Mouse (Mus musculus): Measurements from ENCODE around the gene AI854703.

AI854703 gene

DNA sequence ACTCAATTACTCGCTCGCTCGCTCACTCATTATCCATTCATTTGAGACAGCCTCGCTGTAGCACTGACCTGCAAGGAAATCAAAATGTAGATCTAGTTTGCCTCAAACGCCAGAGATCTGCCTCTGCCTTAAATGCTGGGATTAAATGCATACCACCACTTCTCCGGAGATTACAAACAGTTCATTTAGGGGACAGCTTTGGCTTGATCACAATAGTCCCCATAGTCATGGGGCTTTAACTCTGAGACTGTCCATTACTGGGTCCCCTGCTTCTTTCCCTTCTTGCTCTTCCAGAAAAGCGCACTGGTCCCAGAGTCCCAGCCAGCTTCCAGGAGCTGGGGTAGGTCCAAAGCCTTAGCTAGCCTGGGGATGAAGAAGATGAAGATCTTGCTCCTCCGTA, at the start of gene AI854703:
TSS of gene AI854703 (plus strand) at position 301 of the 400 bp plus-strand sequence.
- DNase-seq: no peak

DNA sequence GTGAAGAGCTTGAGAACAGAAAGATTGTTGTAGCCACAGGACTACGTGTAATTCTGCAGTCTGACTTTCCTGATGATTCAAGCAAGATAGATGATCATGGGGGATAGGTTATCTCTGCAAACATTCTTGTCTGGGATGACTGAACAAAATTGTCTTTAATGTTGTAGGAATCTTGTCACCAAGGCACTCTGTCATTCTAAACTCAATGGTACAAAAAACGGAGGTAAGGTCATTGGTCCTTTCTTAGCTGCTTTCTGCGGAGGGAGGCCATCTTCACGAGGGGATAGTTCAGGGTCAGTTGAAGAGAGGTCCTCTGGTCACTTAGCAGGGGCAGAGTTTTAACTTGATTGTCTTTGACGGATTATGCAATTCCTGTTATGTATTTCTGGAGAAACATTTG, 47.8 kb upstream of the AI854703 start:
- no peak for DNase-seq

GRCm38 (mm10) chr6:48579215-48579648, 47.3 kb upstream of the AI854703 start:
- DNase-seq: no peak

- no peak for DNase-seq
Observed at GRCm38 (mm10) chr6:48581257-48581656, 45.3 kb upstream of the AI854703 start.

DNA sequence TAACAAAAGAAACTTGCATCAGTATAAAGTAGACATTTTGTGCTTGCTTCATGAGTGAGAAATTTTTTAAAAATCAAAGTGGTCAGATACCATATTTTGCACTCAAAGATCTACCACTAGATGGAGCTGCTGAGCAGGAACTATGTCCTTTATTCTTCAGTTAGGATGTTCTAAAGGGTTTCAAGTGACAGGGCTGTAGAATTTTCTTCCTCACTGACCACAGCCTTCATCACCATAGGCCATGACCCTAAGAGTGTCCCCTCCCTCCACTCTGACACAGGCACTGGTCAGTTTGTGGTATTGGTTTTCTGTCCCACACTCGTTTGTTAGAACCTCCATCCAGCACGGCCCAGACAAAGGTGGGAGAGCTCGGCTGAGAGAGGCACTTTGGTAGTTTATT, 44.5 kb upstream of the AI854703 start:
- no peak for DNase-seq

DNA sequence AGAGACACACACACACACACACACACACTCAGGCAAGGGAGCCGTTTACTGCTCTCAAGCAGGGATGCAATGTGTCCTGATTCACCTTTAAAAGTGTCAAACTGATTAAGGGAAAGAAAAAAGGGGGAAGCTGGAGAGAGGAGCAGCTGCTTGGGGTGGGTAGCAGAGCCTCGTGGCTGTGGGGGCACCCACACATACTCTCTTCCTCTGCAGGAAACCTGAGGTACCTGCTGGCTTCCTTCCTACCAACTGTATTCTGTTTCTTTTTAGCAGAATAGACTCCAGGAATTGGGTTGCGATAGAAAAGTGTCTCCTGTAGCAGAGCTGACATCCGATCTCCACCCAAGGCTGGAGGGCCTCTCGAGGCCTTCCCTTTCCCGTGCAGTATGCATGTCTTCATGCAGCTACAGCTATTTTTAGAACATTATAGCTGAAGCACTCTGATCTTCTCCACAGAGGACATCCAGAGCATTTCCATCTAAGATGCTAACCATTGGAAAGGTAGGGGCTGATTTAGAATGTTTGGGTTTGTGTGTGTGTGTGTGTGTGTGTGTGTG, 37.3 kb upstream of the AI854703 start, which contains the start of gene Gm45021:
TSS of gene Gm45021 (plus strand) at position 417 of the 557 bp plus-strand sequence.
- DNase-seq: no peak

DNA sequence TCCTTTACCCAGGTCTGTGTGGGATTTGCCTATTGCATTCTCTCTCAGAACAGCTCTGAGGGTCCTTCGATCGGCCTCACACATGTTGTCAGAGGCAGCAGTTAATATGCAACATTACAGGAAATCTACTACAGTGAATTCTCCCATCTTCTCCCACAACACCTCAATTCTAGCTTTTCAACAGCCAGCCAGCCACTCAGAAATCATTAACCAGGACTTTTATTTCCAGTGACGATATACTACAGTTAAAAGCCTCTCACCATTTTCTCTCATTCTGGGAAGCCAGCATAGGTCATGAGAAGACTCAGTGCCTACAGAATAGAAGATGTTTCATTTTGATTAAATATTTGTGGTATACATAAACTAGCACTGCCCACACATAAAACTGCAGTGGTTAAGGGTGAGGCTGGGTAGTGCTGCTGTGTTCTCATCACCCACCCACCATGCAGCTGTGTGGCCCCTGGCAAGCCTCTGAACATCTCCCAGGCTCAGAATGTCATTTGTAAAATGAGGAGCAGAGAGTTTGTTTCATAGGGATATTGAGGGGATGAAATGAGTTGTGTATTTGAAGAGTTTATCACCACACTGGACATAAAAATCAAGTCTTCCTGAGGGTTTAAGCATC, 35.2 kb upstream of the AI854703 start:
- DNase-seq: no peak

DNA sequence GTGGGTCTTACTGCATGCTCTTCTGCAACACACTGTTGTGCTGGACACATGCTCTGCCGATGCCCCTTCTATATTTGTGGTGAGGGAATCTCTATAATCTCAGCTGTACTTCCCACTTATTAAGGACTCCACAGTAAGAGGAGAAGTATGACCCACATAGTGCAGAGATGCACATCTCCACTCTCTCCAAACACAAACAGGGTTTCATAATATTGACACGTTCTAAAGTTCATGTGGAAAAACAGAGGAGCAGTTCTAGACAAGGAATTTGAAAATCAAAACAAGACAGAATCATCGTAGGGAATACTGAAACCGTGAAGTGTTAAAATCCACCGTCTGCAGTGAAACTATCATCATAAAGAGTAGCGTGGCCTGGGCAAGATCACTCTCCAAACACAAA, 34.7 kb upstream of the AI854703 start:
- no peak for DNase-seq

DNA sequence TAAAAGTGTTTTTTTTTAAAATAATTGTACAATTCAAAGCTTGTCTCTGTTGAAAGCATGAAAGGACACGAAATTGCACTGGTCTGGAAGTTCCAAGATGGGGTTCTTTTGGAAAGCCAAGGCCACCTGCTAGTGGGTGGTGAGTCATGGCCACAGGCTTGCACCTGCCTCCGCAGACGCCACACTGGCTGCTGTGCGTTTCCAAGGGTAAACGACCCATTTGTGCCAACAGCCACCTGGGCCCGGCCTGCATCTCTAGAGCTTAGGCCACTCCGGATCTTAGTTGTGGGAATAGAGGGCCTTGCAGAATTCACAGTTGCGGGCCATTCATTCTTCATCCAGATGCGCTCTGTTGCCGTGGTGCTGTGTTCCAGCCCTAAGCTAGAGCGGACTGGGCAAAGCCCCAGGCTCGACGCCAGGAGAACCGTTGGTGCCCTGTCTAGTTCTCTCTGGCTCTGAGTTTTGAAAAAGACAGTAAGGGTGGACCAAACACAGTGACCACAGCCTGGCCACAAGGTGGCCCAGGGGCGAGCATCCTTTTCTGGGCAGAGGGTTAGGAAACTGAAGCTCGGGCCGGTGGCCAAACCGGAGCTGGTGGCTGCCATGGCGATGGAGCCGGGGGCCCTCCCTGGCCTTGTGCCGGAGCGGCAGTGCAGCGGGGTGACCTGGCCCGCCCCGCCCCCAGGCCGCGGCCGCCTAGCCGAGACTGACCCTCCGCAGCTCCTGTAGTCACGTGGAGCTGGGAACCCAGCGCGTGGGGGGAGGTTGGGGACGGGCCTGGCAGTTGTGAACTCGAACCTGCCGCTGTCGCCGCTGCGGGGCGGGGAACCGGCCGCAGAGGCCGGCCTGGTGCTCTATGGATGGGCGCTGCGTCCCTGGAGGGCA, 33.2 kb upstream of the AI854703 start, which contains the start of the genes Repin1 and Gm44965:
TSS of gene Repin1 (plus strand) at position 726 of the 885 bp plus-strand sequence.
TSS of gene Gm44965 (plus strand) at position 784 of the 885 bp plus-strand sequence.
- DNase-seq: peak; percentile 70 to 76

GRCm38 (mm10) chr6:48594043-48594738, 32.4 kb upstream of the AI854703 start:
- DNase-seq: no peak

GRCm38 (mm10) chr6:48595278-48595677, 31.3 kb upstream of the AI854703 start:
- no peak for DNase-seq

DNA sequence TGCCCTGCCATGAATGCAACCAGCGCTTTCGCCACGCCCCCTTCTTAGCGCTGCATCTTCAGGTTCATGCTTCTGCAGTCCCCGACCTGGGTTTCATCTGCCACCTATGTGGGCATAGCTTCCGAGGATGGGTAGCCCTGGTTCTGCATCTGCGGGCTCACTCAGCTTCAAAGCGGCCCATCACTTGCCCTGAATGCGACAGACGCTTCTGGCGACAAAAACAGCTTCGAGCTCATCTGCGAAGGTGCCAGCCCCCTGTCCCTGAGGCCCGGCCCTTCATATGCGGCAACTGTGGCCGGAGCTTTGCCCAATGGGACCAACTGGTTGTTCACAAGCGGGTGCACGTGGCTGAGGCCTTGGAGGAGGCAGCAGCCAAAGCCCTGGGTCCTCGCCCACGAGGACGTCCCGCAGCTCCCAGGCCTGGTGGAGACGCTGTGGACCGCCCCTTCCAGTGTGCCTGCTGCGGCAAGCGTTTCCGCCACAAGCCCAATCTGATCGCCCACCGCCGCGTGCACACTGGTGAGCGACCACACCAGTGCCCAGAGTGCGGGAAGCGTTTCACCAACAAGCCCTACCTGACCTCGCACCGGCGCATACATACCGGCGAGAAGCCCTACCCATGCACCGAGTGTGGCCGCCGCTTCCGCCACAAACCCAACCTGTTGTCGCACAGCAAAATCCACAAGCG, 29.9 kb upstream of the AI854703 start:
- no peak for DNase-seq

GRCm38 (mm10) chr6:48597233-48597625, 29.3 kb upstream of the AI854703 start:
- DNase-seq: no peak

GRCm38 (mm10) chr6:48600594-48600993, 26.0 kb upstream of the AI854703 start:
- no peak for DNase-seq

DNA sequence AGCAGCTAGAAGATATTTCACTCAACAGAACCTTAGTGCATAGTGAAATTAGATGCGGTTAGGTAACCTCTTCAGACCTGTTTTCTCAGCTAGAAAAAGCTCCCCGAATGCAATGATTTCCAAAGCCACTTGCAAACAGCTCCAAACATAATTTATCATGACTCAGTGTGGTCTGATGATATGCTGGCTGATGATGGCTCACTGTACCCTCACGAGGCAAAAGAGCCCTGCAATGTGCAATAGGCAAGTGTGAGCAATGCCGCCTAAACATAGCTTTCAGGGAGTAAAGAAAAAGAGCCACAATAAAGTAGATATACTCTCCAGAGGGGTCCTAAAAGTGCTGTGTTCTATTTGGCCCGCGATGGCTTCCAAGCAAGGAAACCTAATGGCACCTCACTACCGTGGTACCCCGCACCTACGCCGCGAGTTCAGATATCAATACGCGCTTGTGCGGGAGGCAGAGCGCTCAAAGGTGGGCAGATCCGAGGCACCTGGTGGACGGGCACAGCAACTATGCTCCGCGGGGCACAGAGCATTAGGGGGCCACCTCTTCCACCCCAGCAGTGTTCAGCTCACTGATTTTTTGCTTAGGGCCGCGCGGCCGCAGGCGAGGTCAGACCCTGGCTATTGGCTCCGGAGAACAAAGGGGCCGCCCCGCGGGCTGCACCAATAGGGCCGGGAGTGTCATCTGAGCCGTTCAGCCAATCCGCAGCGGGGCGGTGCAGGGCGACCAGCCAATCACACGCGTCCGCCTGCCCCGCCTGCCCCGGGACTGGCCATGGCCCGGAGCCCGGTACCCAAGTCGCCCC, 25.1 kb upstream of the AI854703 start, which contains the start of gene Zfp775:
TSS of gene Zfp775 (plus strand) at position 793 of the 809 bp plus-strand sequence.
- DNase-seq: peak; percentile 91 to 93

- DNase-seq: no peak
Observed at GRCm38 (mm10) chr6:48602080-48602741, 24.4 kb upstream of the AI854703 start.

- no peak for DNase-seq
Observed at GRCm38 (mm10) chr6:48608124-48608523, 18.4 kb upstream of the AI854703 start.

- no peak for DNase-seq
Observed at GRCm38 (mm10) chr6:48609512-48609911, 17.1 kb upstream of the AI854703 start.

DNA sequence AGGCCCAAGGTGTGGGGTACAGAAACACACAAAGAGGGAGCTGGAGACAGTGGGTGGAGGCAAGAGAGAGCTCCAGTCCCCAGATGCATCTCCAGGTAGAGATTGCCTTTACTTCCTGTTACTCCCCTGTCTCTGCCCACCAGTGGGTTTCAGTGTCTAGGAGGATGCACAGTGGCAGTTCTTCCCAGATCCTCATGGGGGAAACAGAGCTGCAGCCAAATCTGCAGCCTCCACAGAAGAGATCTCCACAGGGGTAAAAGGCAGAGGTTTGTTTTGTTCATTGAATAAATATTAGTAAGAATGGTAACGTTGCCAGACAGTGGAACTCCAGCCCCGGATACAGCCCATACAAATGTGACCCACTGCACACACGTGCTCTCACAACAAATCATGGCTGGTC, 15.9 kb upstream of the AI854703 start:
- no peak for DNase-seq

DNA sequence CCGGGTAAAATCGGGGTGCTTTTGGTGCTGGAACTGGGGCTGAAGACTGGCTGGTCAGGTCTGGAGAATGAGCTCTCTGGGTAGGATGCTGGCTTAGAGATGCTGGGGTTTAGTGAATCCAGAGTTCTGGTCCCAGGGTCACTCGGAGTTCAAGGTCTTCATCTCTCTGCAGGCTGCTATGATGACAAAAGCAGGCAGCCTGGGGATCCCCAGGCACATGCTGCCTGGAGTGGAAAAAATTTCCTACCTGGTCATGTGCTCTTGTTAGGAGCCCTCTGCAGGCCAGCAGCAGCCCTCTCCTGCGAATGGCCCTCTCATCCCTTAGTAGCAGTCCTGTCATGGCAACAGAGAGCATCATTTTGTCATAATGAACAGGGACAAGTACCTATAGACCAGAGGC, 13.1 kb upstream of the AI854703 start:
- DNase-seq: no peak

- DNase-seq: no peak
Observed at GRCm38 (mm10) chr6:48614756-48615155, 11.8 kb upstream of the AI854703 start.
